Mouse (Mus musculus) CH12.LX (cell line): ENCODE results near the gene Ttc25. TPM values are rescaled to one million over a fixed set of nuclear protein-coding genes. Genes with fewer than 3 reads are reported as not detected.
A peak's percentile ranks its signal among the peaks of the same experiment; 100 is the strongest.

Experiments used
- DNase-seq: peaks from one replicate; pipeline ENCODE4 v3.0.0-alpha.2; 2013; ENCODE audit errors: extremely low read depth
- H3K27ac ChIP-seq: 2 replicates; pipeline ENCODE4 v1.5.1; 2012; ENCODE audit warnings: low read depth, mild to moderate bottlenecking, control low read depth, moderate library complexity; ENCODE audit not compliant: insufficient read depth
- H3K27me3 ChIP-seq: replicated peaks from 2 replicates; pipeline ENCODE3; 2012; ENCODE audit warnings: inconsistent platforms
- H3K36me3 ChIP-seq, 2 experiments: replicated peaks in 1 of 2; 2 replicates each; pipeline versions ENCODE3 to v1.6.1; 2012; ENCODE audit warnings: inconsistent platforms in 1 of 2, low read length in 1 of 2, mild to moderate bottlenecking in 1 of 2, mixed read lengths in 1 of 2, moderate library complexity in 1 of 2; ENCODE audit not compliant: control insufficient read depth in 1 of 2, insufficient read depth in 1 of 2
- H3K4me1 ChIP-seq, 2 experiments: 2 replicates each; pipeline ENCODE4 v1.6.1; 2012; ENCODE audit warnings: inconsistent platforms in 1 of 2, moderate library complexity in 1 of 2; ENCODE audit not compliant: insufficient read depth in 2 of 2, control insufficient read depth in 1 of 2
- H3K4me2 ChIP-seq: 2 replicates; pipeline ENCODE4 v1.6.1; 2012; ENCODE audit warnings: low read depth, mild to moderate bottlenecking, control low read depth; ENCODE audit not compliant: poor library complexity, insufficient read depth, severe bottlenecking
- H3K4me3 ChIP-seq, 3 experiments: fragments of 150-350 bp in 1 of 3; sonication (generic) in 1 of 3; replicated peaks in 1 of 3; 2 replicates each; pipeline versions ENCODE3 to v1.5.1; 2011 to 2012; ENCODE audit warnings: low read depth in 2 of 3, low read length in 2 of 3, mild to moderate bottlenecking in 2 of 3, moderate library complexity in 2 of 3, control low read depth in 1 of 3, improper control_type of control experiment in 1 of 3, inconsistent platforms in 1 of 3, mixed read lengths in 1 of 3; ENCODE audit not compliant: poor library complexity in 1 of 3
- H3K79me2 ChIP-seq: replicated peaks from 2 replicates; pipeline ENCODE4 v1.6.1; 2012; ENCODE audit warnings: mild to moderate bottlenecking, moderate library complexity; ENCODE audit not compliant: control insufficient read depth, poor library complexity, insufficient read depth, severe bottlenecking; ENCODE audit errors: extremely low read depth
- H3K9ac ChIP-seq: 2 replicates; pipeline ENCODE4 v1.6.1; 2012; ENCODE audit warnings: low read depth, mild to moderate bottlenecking, control low read depth, moderate library complexity; ENCODE audit not compliant: insufficient read depth
- H3K9me3 ChIP-seq: replicated peaks from 2 replicates; pipeline ENCODE3; 2012; ENCODE audit warnings: low read length, inconsistent platforms, mixed read lengths
- E2F4 ChIP-seq: IDR thresholded peaks from 2 replicates; pipeline ENCODE4 v1.6.1; 2011; ENCODE audit warnings: low read depth, low read length, improper control_type of control experiment; ENCODE audit not compliant: insufficient replicate concordance
- ELF1 ChIP-seq: IDR thresholded peaks from 2 replicates; pipeline ENCODE4 v1.6.1; 2014; ENCODE audit warnings: low read depth, mild to moderate bottlenecking, inconsistent platforms, low read length, improper control_type of control experiment
- HCFC1 ChIP-seq: IDR thresholded peaks from 2 replicates; pipeline ENCODE4 v1.6.1; 2012; ENCODE audit warnings: low read depth, mild to moderate bottlenecking, inconsistent platforms, low read length, improper control_type of control experiment
- JUN ChIP-seq: IDR thresholded peaks from 2 replicates; pipeline ENCODE4 v1.6.1; 2011; ENCODE audit warnings: low read depth, mild to moderate bottlenecking, low read length, improper control_type of control experiment, moderate library complexity; ENCODE audit not compliant: insufficient read depth
- JUND ChIP-seq: conservative IDR thresholded peaks from 2 replicates; pipeline ENCODE4 v1.6.1; 2011; ENCODE audit warnings: low read depth, low read length, improper control_type of control experiment
- MXI1 ChIP-seq: IDR thresholded peaks from 2 replicates; pipeline ENCODE4 v1.6.1; 2011; ENCODE audit warnings: mild to moderate bottlenecking, low read depth, low read length, improper control_type of control experiment
- NELFE ChIP-seq: IDR thresholded peaks from 2 replicates; pipeline ENCODE4 v1.6.1; 2011; ENCODE audit warnings: low read depth, low read length, improper control_type of control experiment
- PAX5 ChIP-seq: IDR thresholded peaks from 2 replicates; pipeline ENCODE4 v1.6.1; 2012; ENCODE audit warnings: low read length, inconsistent platforms, mixed read lengths
- POLR2A ChIP-seq: IDR thresholded peaks from 2 replicates; pipeline ENCODE4 v1.6.1; 2011; ENCODE audit warnings: low read depth, mild to moderate bottlenecking, improper control_type of control experiment, low read length
- RAD21 ChIP-seq: IDR thresholded peaks from 2 replicates; pipeline ENCODE4 v1.6.1; 2011; ENCODE audit warnings: low read depth, mild to moderate bottlenecking, low read length, improper control_type of control experiment, moderate library complexity
- RCOR1 ChIP-seq: conservative IDR thresholded peaks from 2 replicates; pipeline ENCODE4 v1.6.1; 2012; ENCODE audit warnings: low read depth, mild to moderate bottlenecking, inconsistent platforms, low read length, improper control_type of control experiment
- USF2 ChIP-seq: conservative IDR thresholded peaks from 2 replicates; pipeline ENCODE4 v1.6.1; 2011; ENCODE audit warnings: low read depth, low read length, improper control_type of control experiment
- dilution Hi-C: fragments of 300-500 bp; cut with MboI; formaldehyde crosslinking; loops from 2 replicates; pipeline ENCODE4 v1.14.3; 2020; ENCODE audit warnings: low sequenced_read_pairs; ENCODE audit not compliant: extremely low pct_unique_long_range_greater_than_20kb, extremely low pct_ligation_motif_present
- in situ Hi-C: fragments of 300-500 bp; cut with MboI; formaldehyde crosslinking; loops from 3 replicates; pipeline ENCODE4 v1.14.3; 2019; ENCODE audit warnings: low sequenced_read_pairs, low pct_ligation_motif_present, low pct_unique_long_range_greater_than_20kb, mixed read lengths
- polyA plus RNA-seq: library from polyadenylated mRNA; unstranded; fragments of >175 nt; gene quantifications from 2 replicates; pipeline ENCODE4 v1.2.1, GENCODE M21; 2012; ENCODE audit warnings: low read depth; ENCODE audit not compliant: insufficient read length
- total RNA-seq, 2 experiments: library from RNA; depleted of rRNA; stranded (reverse); fragments of 300-350 nt in 1 of 2; fragments of >200 nt in 1 of 2; gene quantifications; 2 replicates each; pipeline ENCODE4 v1.2.3; 2012 to 2014

The Ttc25 gene
- total and polyA plus RNA-seq, 3 experiments, result 0.51 to 12.8 (median 1.3) TPM

GRCm38 (mm10) chr11:100574708-100575483 lies 29.5 kb downstream of the Ttc25 start, which contains the start of gene Cnp (continued):
- TF ChIP-seq MXI1, result peak; percentile 13; the same call in 1 of the 2 replicates

GRCm38 (mm10) chr11:100575484-100575855 lies 30.1 kb downstream of the Ttc25 start:
- Histone ChIP-seq H3K27me3 (no peaks in the 10 kb centered on the region), H3K9ac (peak overlapping the region; percentile 51), H3K4me2 (peak overlapping the region; percentile 71), H3K27ac (peak overlapping the region; percentile 70), H3K9me3 (no peaks in the 10 kb centered on the region), H3K4me1 (peaks cover 47 to 72% of the 10 kb centered on the region in 2 experiments), H3K36me3 (peaks cover 32 to 47% of the 10 kb centered on the region in 2 experiments), H3K79me2 (peaks cover 34% of the 10 kb centered on the region), H3K4me3 (peak overlapping the region; percentile 64 to 77 (median 66))
- TF ChIP-seq HCFC1 (no peak), POLR2A (no peak), RCOR1 (no peak), JUND (no peak), E2F4 (no peak), ELF1 (no peak)
- dilution Hi-C loops, result no loop called here
- no peak for DNase-seq
- in situ Hi-C loops, result no loop called here

DNA sequence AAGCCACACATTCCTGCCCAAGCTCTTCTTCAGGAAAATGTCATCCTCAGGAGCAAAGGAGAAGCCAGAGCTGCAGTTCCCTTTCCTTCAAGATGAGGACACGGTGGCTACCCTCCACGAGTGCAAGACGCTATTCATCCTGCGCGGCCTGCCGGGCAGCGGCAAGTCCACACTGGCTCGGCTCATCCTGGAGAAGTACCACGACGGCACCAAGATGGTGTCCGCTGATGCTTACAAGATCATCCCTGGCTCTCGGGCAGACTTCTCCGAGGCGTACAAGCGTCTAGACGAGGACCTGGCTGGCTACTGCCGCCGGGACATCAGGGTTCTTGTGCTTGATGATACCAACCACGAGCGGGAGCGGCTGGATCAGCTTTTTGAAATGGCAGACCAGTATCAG lies 30.8 kb downstream of the Ttc25 start:
- no peaks in the 10 kb centered on the region for H3K9me3 ChIP-seq
- peaks cover 34% of the 10 kb centered on the region for H3K79me2 ChIP-seq
- H3K27ac ChIP-seq, result peak overlapping the region; percentile 8; the same call in 1 of the 2 replicates
- peak overlapping the region; percentile 31; the same call in 1 of the 2 replicates for H3K4me2 ChIP-seq
- H3K4me3 ChIP-seq, result peak overlapping the region in 1 of 3 experiments; percentile 21
- no peak overlapping the region; the same call in 1 of the 2 replicates for H3K9ac ChIP-seq
- DNase-seq, result no peak
- H3K36me3 ChIP-seq, result peaks cover 38 to 55% of the 10 kb centered on the region in 2 experiments
- no peaks in the 10 kb centered on the region for H3K27me3 ChIP-seq
- peaks cover 45 to 72% of the 10 kb centered on the region in 2 experiments for H3K4me1 ChIP-seq
- dilution Hi-C loops (no loop called here), in situ Hi-C loops (no loop called here)
- TF ChIP-seq JUN, result no peak
- TF ChIP-seq RAD21, result no peak
- TF ChIP-seq NELFE, result no peak
- TF ChIP-seq MXI1, result no peak
- TF ChIP-seq PAX5, result no peak
- TF ChIP-seq USF2, result no peak
